Mouse (Mus musculus): ENCODE measurements around the gene Tubb5.

Tubb5 gene

DNA sequence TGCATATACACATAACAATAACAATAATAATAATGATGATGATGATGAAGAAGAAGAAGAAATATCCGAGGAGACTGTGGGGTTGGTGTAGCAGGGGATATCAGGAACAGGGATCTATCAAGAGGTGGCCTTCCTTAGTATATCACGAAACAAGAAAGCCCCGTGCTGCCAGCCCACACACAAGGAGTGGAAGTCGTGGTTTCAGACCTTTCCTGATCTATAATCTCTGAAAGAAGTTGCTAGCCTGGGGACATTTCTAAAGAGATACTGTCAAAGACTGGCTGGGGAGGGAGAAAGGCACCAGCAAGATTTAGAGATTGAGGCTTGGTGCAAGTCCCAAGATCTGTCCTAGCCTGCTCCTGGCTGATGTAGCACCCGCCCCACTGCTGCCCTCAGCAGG lies 41.3 kb downstream of the Tubb5 start:
- DNase-seq (ENCODE audit: low spot score in 2 of 2) = no peak

DNA sequence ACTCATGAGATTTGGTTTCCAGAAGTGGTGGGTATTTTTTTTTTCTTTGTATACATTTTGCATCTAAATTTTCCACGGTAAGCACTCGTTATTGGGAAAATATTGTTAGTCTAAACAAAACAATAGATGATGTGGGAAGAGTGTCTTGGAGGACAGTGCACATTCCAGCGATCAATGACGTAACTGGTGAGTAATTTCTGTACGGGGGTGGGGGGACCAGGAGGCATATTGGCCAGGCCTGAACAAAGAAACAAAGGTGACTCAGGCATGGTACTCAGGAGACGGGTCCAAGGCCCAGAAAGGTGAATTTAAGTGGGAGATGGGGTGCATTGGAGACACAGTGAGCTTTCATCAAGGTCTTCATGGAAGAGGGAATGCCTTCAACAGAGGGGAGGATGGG lies 42.5 kb downstream of the Tubb5 start:
- DNase-seq (ENCODE audit: low spot score in 2 of 2) = no peak

DNA sequence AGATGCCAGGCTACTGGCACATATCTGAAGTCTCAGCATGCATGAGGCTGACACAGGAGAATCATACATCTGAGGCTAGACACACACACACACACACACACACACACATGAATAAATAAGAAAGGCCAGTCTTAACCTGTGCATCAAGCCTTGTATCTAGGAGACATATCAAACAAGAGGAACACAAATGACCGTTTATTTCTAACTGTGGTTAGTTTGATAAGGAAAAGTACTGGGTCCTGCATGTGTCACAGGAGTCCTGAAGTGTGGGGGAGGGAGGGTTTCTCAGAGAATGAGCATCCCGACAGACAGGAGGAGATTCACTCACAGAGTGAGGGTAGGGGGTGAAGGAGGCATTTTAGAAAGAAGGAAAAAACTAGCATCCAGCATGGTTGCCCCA lies 43.0 kb downstream of the Tubb5 start:
- DNase-seq (ENCODE audit: low spot score in 2 of 2) = no peak

DNA sequence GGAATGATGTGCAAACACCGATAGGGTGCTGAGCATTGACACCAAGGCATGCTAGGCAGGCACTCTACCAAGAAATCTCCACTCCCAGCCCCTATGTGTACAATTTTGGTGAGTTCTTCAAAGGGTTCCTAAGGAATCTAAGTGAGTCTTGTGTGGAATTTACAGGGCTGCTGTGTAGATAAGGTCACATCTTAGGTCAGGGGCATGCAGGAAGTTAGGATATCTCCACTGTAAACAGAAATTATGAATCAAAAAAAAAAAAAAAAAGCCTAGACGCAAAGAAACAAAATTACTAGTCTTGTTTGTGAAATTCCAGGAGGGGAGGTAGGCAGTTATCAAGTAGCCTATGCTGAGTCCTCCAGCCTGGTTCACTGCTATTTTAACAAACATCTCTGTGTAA lies 45.3 kb downstream of the Tubb5 start:
- DNase-seq (ENCODE audit: low spot score in 2 of 2) = no peak

DNA sequence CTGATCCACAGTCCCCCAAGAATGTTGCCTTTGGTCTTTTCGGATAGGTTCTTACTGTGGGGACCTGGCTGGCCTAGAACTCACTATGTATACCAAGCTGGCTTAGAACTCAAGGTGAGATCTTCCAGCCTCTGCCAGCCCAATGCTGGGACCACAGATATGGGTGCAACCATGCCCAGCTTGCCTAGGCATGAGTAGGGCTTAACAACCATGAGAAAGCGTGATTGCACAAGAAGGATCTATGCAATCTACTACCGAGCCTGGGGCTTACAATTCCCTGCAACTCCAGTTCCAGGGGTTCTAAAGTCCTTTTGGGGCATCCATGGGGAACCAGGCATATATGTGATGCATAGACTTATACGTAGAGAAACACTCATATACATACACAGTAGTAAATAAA lies 47.2 kb downstream of the Tubb5 start:
- DNase-seq (ENCODE audit: low spot score in 2 of 2) = no peak

DNA sequence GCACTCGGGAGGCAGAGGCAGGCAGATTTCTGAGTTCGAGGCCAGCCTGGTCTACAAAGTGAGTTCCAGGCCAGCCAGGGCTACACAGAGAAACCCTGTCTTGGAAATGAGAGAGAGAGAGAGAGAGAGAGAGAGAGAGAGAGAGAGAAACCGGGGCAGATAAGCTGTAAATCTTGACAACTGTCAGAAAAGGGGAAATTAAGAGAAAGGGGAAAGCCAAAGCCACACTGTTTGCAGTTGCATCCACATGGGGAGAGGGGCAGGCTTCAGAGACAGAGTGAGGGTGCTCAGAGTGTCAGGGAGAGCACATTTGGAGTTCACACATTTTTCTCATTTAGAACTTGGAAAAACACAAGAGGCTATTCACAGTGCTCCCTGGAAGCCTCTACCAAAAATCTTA lies 50.1 kb downstream of the Tubb5 start:
- no peak for DNase-seq (ENCODE audit: low spot score in 2 of 2)

DNA sequence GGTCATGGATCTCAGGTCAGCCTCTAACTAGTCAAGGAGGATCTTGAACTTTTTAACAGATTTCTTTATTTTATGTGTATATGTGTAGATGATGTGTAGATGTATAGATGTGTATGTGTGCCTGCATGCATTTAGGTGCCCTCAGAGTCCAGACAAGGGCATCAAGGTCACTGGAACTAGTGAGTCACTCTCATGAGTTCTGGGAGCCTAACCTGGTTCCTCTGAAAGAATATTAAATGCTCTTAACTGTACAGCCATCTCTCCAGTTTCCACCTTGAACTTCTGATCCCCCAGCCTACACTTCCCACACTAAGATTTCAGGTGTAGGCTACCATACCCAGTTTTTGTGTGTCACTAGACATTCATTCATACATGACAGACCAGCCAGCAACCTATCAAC lies 50.6 kb downstream of the Tubb5 start:
- no peak for DNase-seq (ENCODE audit: low spot score in 2 of 2)

DNA sequence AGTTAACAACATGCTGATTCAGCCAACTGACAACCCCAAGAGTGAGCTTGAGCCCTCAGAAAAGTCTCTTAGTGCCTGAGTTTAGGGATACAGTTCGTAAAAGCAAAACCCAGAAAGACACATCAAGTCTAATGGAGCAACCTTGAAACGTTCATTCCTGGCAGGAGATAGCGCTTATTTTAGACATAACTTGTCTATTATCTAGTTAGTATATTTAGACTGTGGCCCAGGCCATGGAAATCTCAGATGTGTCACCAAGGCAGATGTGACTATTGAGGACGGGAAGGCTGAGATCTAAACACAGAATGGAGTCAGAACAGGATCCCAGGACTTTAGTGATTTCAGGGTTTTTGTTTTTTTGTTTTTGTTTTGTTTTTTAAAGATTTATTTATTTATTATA lies 53.0 kb downstream of the Tubb5 start:
- no peak for DNase-seq (ENCODE audit: low spot score in 2 of 2)

DNA sequence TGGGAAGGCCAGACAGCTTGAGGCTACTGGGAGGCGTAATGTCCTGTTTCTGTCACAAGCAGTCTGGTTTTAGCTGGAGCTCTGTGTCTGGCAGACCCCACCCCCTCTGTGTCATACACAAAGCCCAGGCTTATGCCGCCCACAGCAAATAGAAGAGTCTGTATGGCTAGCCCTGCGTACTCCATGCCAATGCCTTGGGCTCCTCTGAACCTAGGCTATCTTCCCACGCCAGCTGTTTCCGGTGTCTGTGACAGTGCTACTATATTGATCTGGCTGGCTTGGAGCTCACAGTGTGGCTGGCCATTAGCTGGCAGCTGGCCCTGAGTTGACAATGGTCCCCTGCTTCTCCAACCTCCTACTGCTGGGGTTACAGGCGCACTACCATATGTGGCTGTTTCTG lies 54.2 kb downstream of the Tubb5 start:
- peak in 1 of 2 experiments; percentile 8 for DNase-seq (ENCODE audit: low spot score in 2 of 2)

Data from right cerebral cortex, adult 2 months (tissue).